Mouse (Mus musculus) thymus, postnatal 10 days (tissue): ENCODE results near the gene Cep68.

ENCODE experiments used
- DNase-seq, 2 experiments: peaks; one replicate each; pipeline ENCODE4 v3.0.0; 2021; ENCODE audit warnings: low spot score in 2 of 2

Gene Cep68

GRCm38 (mm10) chr11:20249296-20250110, at the start of gene Cep68:
Cep68 (minus strand) TSS chr11:20249429.
- DNase-seq: peak; percentile 91 to 92

GRCm38 (mm10) chr11:20284463-20284862, 35.2 kb upstream of the Cep68 start:
- no peak for DNase-seq

- no peak for DNase-seq
These were observed 33.5 kb upstream of the Cep68 start for GRCm38 (mm10) chr11:20282601-20283219.

GRCm38 (mm10) chr11:20280982-20281381, 31.8 kb upstream of the Cep68 start:
- DNase-seq: no peak

GRCm38 (mm10) chr11:20278702-20279101, 29.5 kb upstream of the Cep68 start:
- DNase-seq: no peak

GRCm38 (mm10) chr11:20277106-20277505, 27.9 kb upstream of the Cep68 start:
- no peak for DNase-seq

GRCm38 (mm10) chr11:20275974-20276373, 26.7 kb upstream of the Cep68 start:
- no peak for DNase-seq

- no peak for DNase-seq
These were observed 20.7 kb upstream of the Cep68 start for GRCm38 (mm10) chr11:20269885-20270284.

GRCm38 (mm10) chr11:20262628-20263380, 13.6 kb upstream of the Cep68 start:
- DNase-seq: peak in 1 of 2 experiments; percentile 24

GRCm38 (mm10) chr11:20254791-20255190, 5.6 kb upstream of the Cep68 start:
- no peak for DNase-seq

- no peak for DNase-seq
These were observed 3.9 kb upstream of the Cep68 start for GRCm38 (mm10) chr11:20253088-20253487.

GRCm38 (mm10) chr11:20250476-20251178, 1.4 kb upstream of the Cep68 start:
- DNase-seq: no peak

GRCm38 (mm10) chr11:20248840-20249239, 389 bp downstream of the Cep68 start:
- DNase-seq: peak; percentile 39 to 40

- DNase-seq: peak; percentile 25 to 38
These were observed 952 bp downstream of the Cep68 start for GRCm38 (mm10) chr11:20248277-20248676.

GRCm38 (mm10) chr11:20247146-20247855, 1.9 kb downstream of the Cep68 start:
- DNase-seq: no peak

GRCm38 (mm10) chr11:20246616-20247015, 2.6 kb downstream of the Cep68 start:
- no peak for DNase-seq

- DNase-seq: no peak
These were observed 3.9 kb downstream of the Cep68 start for GRCm38 (mm10) chr11:20245316-20245715.

- no peak for DNase-seq
These were observed 4.6 kb downstream of the Cep68 start for GRCm38 (mm10) chr11:20244336-20245290.

- DNase-seq: no peak
These were observed 5.9 kb downstream of the Cep68 start for GRCm38 (mm10) chr11:20243214-20243913.
